Mouse (Mus musculus) embryonic facial prominence, embryonic 10.5 days (tissue): ENCODE results near the gene Kiss1. TPM values are rescaled to one million over a fixed set of nuclear protein-coding genes. Genes with fewer than 3 reads are reported as not detected.

ENCODE experiments used
- DNase-seq: peaks from one replicate; pipeline ENCODE4 v3.0.0-alpha.2; 2017; ENCODE audit warnings: low spot score
- H3K27ac ChIP-seq: fragments of 300-500 bp; sonication (generic); replicated peaks from 2 replicates; pipeline ENCODE4 v1.5.1; 2016; ENCODE audit warnings: mild to moderate bottlenecking
- H3K27me3 ChIP-seq: fragments of 300-500 bp; sonication (generic); replicated peaks from 2 replicates; pipeline ENCODE4 v1.6.1; 2016; ENCODE audit warnings: low read depth, mild to moderate bottlenecking; ENCODE audit not compliant: poor library complexity, severe bottlenecking
- H3K36me3 ChIP-seq: fragments of 300-500 bp; sonication (generic); replicated peaks from 2 replicates; pipeline ENCODE4 v1.6.1; 2016; ENCODE audit warnings: mild to moderate bottlenecking, moderate library complexity
- H3K4me1 ChIP-seq: fragments of 300-500 bp; sonication (generic); 2 replicates; pipeline ENCODE4 v1.6.1; 2016
- H3K4me3 ChIP-seq: fragments of 300-500 bp; sonication (generic); 2 replicates; pipeline ENCODE4 v1.5.1; 2016; ENCODE audit warnings: mild to moderate bottlenecking, moderate library complexity
- H3K9me3 ChIP-seq: fragments of 300-500 bp; sonication (generic); 2 replicates; pipeline ENCODE4 v1.6.1; 2016; ENCODE audit warnings: mild to moderate bottlenecking
- WGBS: fragments of 180-500 bp; shearing (Covaris S2); methylation state at CpG from one replicate; pipeline ENCODE4 v1.1.7; 2016; 5-methylcytosine and 5-hydroxymethylcytosine counted together
- polyA plus RNA-seq: library from polyadenylated mRNA; unstranded; fragments of >200 nt; fragmentation: Nextera tagmentation; extraction: Ambion mirVana; gene quantifications from 2 replicates; pipeline ENCODE4 v1.2.1, GENCODE M21; 2016

Kiss1 gene
- polyA plus RNA-seq, result not detected in 2 replicates

- peaks cover 5% of the 10 kb centered on the region; the same call in 1 of the 2 replicates for H3K9me3 ChIP-seq
- WGBS, result 86% methylated on average over 13 of the region's 13 CpGs
- no peak for DNase-seq
Observed at GRCm38 (mm10) chr1:133321267-133321925, at the start of gene Kiss1. Gene Kiss1 (plus strand): TSS chr1:133321875.

DNA sequence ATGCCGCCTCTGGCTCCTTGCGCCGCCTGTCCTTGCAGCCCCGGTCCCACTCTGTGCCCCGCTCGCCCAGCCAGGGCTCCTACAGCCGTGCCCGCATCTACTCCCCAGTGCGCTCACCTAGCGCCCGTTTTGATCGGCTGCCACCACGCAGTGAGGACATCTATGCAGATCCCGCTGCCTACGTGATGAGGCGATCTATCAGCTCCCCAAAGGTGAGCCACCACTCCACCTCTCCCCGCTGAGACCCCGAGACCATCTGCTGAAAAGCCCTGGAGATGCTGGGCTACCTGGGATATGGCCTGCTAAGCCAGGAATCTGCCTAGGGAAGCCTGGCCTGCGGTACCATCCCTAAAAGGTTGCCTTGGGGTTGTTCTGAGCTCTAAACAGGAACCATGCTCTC is 47.5 kb upstream of the Kiss1 start:
- DNase-seq, result no peak
- Histone ChIP-seq H3K27me3 (peaks cover 19% of the 10 kb centered on the region), H3K4me1 (peaks cover 34% of the 10 kb centered on the region), H3K4me3 (no peak overlapping the region), H3K36me3 (peaks cover 12% of the 10 kb centered on the region), H3K27ac (no peak overlapping the region), H3K9me3 (no peaks in the 10 kb centered on the region)
- WGBS, result 90% methylated on average over 19 of the region's 19 CpGs

More at GRCm38 (mm10) chr1:133321267-133321925, at the start of gene Kiss1:
- Histone ChIP-seq H3K4me1 (peaks cover 12% of the 10 kb centered on the region), H3K36me3 (no peaks in the 10 kb centered on the region), H3K27ac (no peak within 1 kb of the TSS), H3K4me3 (no peak within 1 kb of the TSS), H3K27me3 (peaks cover 9% of the 10 kb centered on the region)

DNA sequence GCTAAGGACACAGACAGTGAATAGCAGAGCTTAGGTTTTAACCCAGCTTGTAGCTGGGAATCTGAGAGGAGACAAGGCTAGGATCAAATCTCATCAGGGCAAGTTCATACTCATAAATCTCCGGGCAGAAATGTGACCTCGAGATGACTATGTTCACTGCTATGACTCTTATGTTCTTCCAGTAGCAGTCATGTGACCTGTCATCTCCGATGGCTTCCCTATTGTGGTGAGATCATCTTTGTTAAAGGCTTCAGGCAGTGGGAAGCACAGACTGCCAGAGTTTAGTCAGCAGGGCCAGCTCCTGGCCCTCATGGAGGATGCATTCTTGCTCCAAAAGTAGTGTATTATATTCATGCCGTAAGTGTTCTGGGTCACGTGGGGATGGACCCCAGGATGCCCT is 44.7 kb upstream of the Kiss1 start:
- Histone ChIP-seq H3K36me3 (peaks cover 12% of the 10 kb centered on the region), H3K27me3 (peaks cover 19% of the 10 kb centered on the region), H3K4me1 (peaks cover 22% of the 10 kb centered on the region), H3K27ac (no peak overlapping the region), H3K4me3 (no peak overlapping the region), H3K9me3 (no peaks in the 10 kb centered on the region)
- 81% methylated on average over 5 of the region's 5 CpGs for WGBS
- DNase-seq, result no peak

DNA sequence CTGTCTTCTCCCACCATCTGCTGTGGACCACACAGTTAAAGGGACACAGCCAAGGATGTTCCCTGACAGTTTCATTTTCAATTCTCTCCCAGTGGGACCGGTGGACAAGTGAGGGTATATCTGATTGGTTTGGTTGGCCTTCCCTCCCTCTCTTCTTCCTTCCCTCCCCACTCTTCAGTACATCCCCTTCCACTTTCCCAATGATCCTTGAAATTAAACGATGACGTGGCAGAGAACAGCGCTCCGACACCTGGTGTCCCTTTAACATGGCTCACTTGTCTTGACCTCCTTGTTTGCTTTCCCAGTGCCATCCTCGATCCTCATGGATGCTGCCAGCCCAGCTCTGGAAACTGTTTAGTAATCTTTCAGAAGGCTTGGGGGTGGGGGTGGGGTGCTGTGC is 43.1 kb upstream of the Kiss1 start:
- WGBS, result 79% methylated on average over 6 of the region's 6 CpGs

DNA sequence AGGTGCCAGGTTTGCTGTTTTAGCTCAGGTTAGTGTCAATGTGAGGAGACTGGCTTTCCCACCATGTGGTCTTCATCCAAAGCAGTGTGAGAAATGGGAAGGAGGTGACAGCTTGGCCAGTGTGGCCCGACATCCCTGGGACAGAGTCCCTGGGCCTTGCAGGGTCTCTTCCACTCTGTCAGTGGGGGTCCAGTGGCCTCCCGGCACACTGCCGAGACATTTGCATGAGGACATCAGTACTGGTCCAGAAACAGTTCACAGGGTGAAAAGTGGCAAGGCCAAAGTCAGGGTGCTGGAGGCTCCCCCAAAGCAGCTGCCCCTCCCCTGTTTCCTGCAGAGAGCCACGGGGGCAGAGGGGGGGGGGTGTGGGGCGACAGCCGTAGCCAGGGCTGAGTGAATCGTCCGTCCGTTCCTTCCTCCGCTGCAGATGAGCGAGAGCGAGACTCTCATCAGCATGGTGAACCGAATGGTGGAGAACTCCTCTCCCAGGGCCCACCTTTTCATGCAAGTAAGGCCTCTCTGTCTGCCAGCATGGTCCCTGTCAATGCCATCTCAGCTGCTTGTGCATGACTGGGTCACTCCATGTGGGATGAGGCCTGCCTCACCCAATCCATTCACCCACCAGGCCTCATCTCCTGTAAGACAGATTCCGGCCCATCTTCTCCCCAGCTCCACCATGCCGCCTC is 42.6 kb upstream of the Kiss1 start:
- 75% methylated on average over 15 of the region's 15 CpGs for WGBS
- DNase-seq, result no peak
- no peaks in the 10 kb centered on the region for H3K9me3 ChIP-seq
- H3K27ac ChIP-seq, result 0 out of 2 replicates have a peak overlapping the region, but pooled peaks have one; percentile 1
- H3K36me3 ChIP-seq, result peaks cover 2% of the 10 kb centered on the region
- H3K4me3 ChIP-seq, result no peak overlapping the region
- peaks cover 27% of the 10 kb centered on the region for H3K4me1 ChIP-seq
- peaks cover 14% of the 10 kb centered on the region for H3K27me3 ChIP-seq

More for the DNA sequence above, 43.1 kb upstream of the Kiss1 start:
- Histone ChIP-seq H3K36me3 (peaks cover 7% of the 10 kb centered on the region), H3K9me3 (no peaks in the 10 kb centered on the region), H3K4me3 (no peak overlapping the region), H3K27me3 (peaks cover 19% of the 10 kb centered on the region), H3K27ac (no peak overlapping the region), H3K4me1 (peaks cover 27% of the 10 kb centered on the region)
- no peak for DNase-seq

GRCm38 (mm10) chr1:133279632-133280093 is 42.0 kb upstream of the Kiss1 start:
- Histone ChIP-seq H3K9me3 (no peaks in the 10 kb centered on the region), H3K36me3 (no peaks in the 10 kb centered on the region), H3K4me1 (peaks cover 27% of the 10 kb centered on the region), H3K27me3 (peaks cover 10% of the 10 kb centered on the region), H3K27ac (no peak overlapping the region), H3K4me3 (no peak overlapping the region)
- 90% methylated on average over 11 of the region's 11 CpGs for WGBS
- DNase-seq, result no peak

DNA sequence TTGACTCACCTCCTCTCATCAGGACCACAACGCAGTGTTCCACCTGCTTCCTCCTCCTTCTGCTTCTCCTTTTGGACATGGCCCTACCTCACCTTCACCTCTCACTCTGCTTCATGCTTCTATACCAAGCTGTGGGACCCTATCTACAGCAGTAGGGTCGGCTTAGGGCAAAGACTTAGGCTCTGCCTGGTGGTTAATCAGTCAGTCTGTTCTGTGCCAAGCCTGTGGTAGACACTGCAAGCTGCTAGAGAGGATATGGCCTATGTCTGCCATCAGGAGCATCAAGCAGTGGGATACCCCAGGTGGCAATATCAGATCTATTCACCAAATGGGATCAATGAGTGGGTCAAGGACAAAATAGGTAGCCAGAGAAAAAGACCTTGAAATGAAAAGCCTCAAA is 41.1 kb upstream of the Kiss1 start:
- Histone ChIP-seq H3K4me1 (peaks cover 27% of the 10 kb centered on the region), H3K4me3 (no peak overlapping the region), H3K27ac (no peak overlapping the region), H3K36me3 (no peaks in the 10 kb centered on the region), H3K27me3 (0 out of 2 replicates have a peak, but pooled peaks cover 3% of the 10 kb centered on the region), H3K9me3 (no peaks in the 10 kb centered on the region)
- 90% methylated on average over 2 of the region's 2 CpGs for WGBS
- DNase-seq, result no peak

- no peak overlapping the region for H3K4me3 ChIP-seq
- H3K9me3 ChIP-seq, result no peaks in the 10 kb centered on the region
- no peaks in the 10 kb centered on the region for H3K27me3 ChIP-seq
- no peak for DNase-seq
- H3K27ac ChIP-seq, result no peak overlapping the region
- H3K4me1 ChIP-seq, result peaks cover 5% of the 10 kb centered on the region
- 82% methylated on average over 7 of the region's 7 CpGs for WGBS
- peaks cover 6% of the 10 kb centered on the region; the same call in 1 of the 2 replicates for H3K36me3 ChIP-seq
Observed at GRCm38 (mm10) chr1:133285907-133286306, 35.8 kb upstream of the Kiss1 start.

DNA sequence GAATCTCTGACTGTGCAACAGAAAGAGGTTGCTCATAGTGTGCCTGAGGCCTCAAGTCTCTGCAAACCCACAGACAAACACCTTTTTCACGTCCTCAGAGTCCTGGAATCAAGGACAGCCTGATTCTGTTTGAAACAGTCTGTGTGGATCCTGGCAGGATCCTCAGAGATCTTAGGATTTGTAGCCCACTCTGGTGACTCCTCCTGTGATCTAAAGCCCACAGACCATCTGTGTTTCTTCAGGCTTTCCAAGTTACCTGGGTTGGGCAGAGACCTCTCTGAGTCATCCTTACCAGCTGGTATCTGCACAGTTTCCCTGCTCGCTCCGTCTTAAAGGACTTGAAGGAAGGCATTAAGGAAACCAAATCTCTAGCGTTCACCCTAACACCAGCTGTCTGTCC is 34.6 kb upstream of the Kiss1 start:
- H3K36me3 ChIP-seq, result peaks cover 6% of the 10 kb centered on the region; the same call in 1 of the 2 replicates
- H3K27me3 ChIP-seq, result no peaks in the 10 kb centered on the region
- H3K9me3 ChIP-seq, result no peaks in the 10 kb centered on the region
- H3K4me3 ChIP-seq, result no peak overlapping the region
- no peak for DNase-seq
- 87% methylated on average over 4 of the region's 4 CpGs for WGBS
- peaks cover 4% of the 10 kb centered on the region for H3K4me1 ChIP-seq
- H3K27ac ChIP-seq, result no peak overlapping the region

GRCm38 (mm10) chr1:133287880-133288279 is 33.8 kb upstream of the Kiss1 start:
- Histone ChIP-seq H3K27ac (no peak overlapping the region), H3K4me1 (no peaks in the 10 kb centered on the region), H3K9me3 (no peaks in the 10 kb centered on the region), H3K27me3 (no peaks in the 10 kb centered on the region), H3K4me3 (no peak overlapping the region), H3K36me3 (peaks cover 6% of the 10 kb centered on the region; the same call in 1 of the 2 replicates)
- WGBS, result 92% methylated on average over 12 of the region's 12 CpGs
- DNase-seq, result no peak

- no peak overlapping the region for H3K27ac ChIP-seq
- H3K27me3 ChIP-seq, result peaks cover 11% of the 10 kb centered on the region; the same call in 1 of the 2 replicates
- peaks cover 29% of the 10 kb centered on the region for H3K4me1 ChIP-seq
- H3K36me3 ChIP-seq, result peaks cover 6% of the 10 kb centered on the region; the same call in 1 of the 2 replicates
- H3K9me3 ChIP-seq, result no peaks in the 10 kb centered on the region
- no peak for DNase-seq
- 87% methylated on average over 6 of the region's 6 CpGs for WGBS
- H3K4me3 ChIP-seq, result no peak overlapping the region
Observed at GRCm38 (mm10) chr1:133291888-133292287, 29.8 kb upstream of the Kiss1 start.

DNA sequence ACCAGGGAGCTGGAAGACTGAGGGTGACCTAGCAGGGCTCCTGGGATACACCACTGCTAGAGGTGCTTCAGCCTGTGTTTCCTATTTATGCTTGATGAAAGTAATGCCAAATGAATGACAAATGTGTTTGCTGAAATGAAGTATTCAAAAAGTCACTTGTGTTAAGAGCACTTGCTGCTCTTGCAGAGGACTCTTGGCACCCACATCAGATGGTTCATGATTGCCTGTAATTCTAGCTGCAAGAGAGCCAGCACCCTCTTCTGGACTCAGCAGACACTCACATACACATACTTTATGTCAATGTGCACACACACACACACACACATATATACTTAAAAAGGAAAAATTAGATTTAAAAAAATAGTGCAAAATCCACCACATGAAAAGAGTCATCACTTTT is 29.1 kb upstream of the Kiss1 start:
- Histone ChIP-seq H3K4me1 (peaks cover 29% of the 10 kb centered on the region), H3K4me3 (no peak overlapping the region), H3K9me3 (no peaks in the 10 kb centered on the region), H3K27ac (no peak overlapping the region), H3K36me3 (peaks cover 3% of the 10 kb centered on the region; the same call in 1 of the 2 replicates), H3K27me3 (peaks cover 17% of the 10 kb centered on the region)
- no peak for DNase-seq

GRCm38 (mm10) chr1:133296376-133296775 is 25.3 kb upstream of the Kiss1 start:
- Histone ChIP-seq H3K27me3 (peaks cover 54% of the 10 kb centered on the region), H3K9me3 (no peaks in the 10 kb centered on the region), H3K36me3 (no peaks in the 10 kb centered on the region), H3K27ac (no peak overlapping the region), H3K4me1 (peaks cover 44% of the 10 kb centered on the region), H3K4me3 (no peak overlapping the region)
- DNase-seq, result no peak
- WGBS, result 89% methylated on average over 9 of the region's 9 CpGs
